Mouse (Mus musculus) kidney, embryonic 16.5 days (tissue): Measurements from ENCODE around the gene Hoxd9. TPM values are rescaled to one million over a fixed set of nuclear protein-coding genes. Genes with fewer than 3 reads are reported as not detected.
A peak's percentile ranks its signal among the peaks of the same experiment; 100 is the strongest.

Experiments
- ATAC-seq: fragments of 200-750 bp; cut with Nextera tagmentation; 2 replicates; pipeline ENCODE4 v1.8.0; 2017; ENCODE audit warnings: moderate TSS enrichment; ENCODE audit not compliant: low FRiP score, low TSS enrichment
- H3K27ac ChIP-seq: fragments of 300-500 bp; sonication (generic); 2 replicates; pipeline ENCODE4 v1.5.1; 2014; ENCODE audit warnings: low read length
- H3K27me3 ChIP-seq: fragments of 300-500 bp; sonication (generic); 2 replicates; pipeline ENCODE4 v1.6.1; 2014; ENCODE audit warnings: low read length, control low read depth, mixed read lengths; ENCODE audit not compliant: insufficient read depth
- H3K36me3 ChIP-seq: fragments of 300-500 bp; sonication (generic); 2 replicates; pipeline ENCODE4 v1.6.1; 2014; ENCODE audit warnings: low read length, control low read depth, mixed read lengths; ENCODE audit not compliant: insufficient read depth
- H3K4me1 ChIP-seq: fragments of 300-500 bp; sonication (generic); 2 replicates; pipeline ENCODE4 v1.6.1; 2014; ENCODE audit warnings: low read length, control low read depth, mixed read lengths; ENCODE audit not compliant: insufficient read depth
- H3K4me2 ChIP-seq: fragments of 300-500 bp; sonication (generic); replicated peaks from 2 replicates; pipeline ENCODE4 v1.6.1; 2014; ENCODE audit warnings: low read depth, low read length
- H3K4me3 ChIP-seq: fragments of 300-500 bp; sonication (generic); 2 replicates; pipeline ENCODE4 v1.5.1; 2014; ENCODE audit warnings: mild to moderate bottlenecking, low read length
- H3K9ac ChIP-seq: fragments of 300-500 bp; sonication (generic); replicated peaks from 2 replicates; pipeline ENCODE4 v1.6.1; 2014; ENCODE audit warnings: low read length
- H3K9me3 ChIP-seq: fragments of 300-500 bp; sonication (generic); 2 replicates; pipeline ENCODE4 v1.6.1; 2016; ENCODE audit warnings: low read length, control low read depth
- WGBS: fragments of 180-500 bp; shearing (Covaris S2); extraction: QIAGEN DNeasy Blood & Tissue Kit; methylation state at CpG from one replicate; pipeline ENCODE4 v1.1.7; 2014; 5-methylcytosine and 5-hydroxymethylcytosine counted together
- polyA plus RNA-seq: library from polyadenylated mRNA; unstranded; fragments of >200 nt; fragmentation: Nextera tagmentation; extraction: Ambion mirVana; gene quantifications from 2 replicates; pipeline ENCODE4 v1.2.1, GENCODE M21; 2015

The Hoxd9 gene
- polyA plus RNA-seq, 1 experiment from 2014 or later: 38.4 TPM

DNA sequence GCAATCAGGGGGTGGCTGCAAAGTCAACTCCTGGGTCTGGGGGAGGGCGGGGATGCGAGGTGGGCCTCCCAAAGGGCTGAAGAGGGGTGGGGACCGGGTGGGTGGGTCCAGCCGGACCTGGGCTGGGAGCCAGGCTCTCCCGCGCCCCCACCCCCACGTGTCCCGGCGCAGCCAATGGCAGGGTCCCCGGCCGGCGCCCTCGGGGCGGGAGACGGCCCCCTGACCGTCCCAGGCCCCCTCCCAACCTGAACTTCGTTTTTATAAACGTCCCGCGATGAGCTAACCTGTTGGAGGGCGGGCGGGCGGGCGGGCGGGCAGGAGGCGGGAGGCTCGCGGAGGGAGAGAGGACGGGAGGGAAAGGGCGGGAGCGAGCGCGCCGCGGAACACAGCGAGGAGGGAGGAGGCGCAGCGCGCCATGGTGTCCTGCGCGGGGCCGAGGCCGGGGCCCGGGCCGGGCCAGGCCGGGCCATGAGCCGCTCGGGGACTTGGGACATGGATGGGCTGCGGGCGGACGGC lies 29.6 kb upstream of the Hoxd9 start, which contains the start of gene Hoxd13:
Hoxd13 (plus strand) TSS at position 469 of the 516 bp plus-strand sequence.
- Histone ChIP-seq H3K36me3 (no peaks in the 10 kb centered on the region), H3K9me3 (no peaks in the 10 kb centered on the region), H3K27me3 (peaks cover 92% of the 10 kb centered on the region), H3K4me1 (peaks cover 13% of the 10 kb centered on the region), H3K9ac (peak within 1 kb of the TSS; percentile 58), H3K4me2 (peak within 1 kb of the TSS; percentile 82), H3K4me3 (peak within 1 kb of the TSS; percentile 48), H3K27ac (no peak within 1 kb of the TSS)
- WGBS: 0% methylated on average over 15 of the region's 51 CpGs
- ATAC-seq: peak; percentile 83

DNA sequence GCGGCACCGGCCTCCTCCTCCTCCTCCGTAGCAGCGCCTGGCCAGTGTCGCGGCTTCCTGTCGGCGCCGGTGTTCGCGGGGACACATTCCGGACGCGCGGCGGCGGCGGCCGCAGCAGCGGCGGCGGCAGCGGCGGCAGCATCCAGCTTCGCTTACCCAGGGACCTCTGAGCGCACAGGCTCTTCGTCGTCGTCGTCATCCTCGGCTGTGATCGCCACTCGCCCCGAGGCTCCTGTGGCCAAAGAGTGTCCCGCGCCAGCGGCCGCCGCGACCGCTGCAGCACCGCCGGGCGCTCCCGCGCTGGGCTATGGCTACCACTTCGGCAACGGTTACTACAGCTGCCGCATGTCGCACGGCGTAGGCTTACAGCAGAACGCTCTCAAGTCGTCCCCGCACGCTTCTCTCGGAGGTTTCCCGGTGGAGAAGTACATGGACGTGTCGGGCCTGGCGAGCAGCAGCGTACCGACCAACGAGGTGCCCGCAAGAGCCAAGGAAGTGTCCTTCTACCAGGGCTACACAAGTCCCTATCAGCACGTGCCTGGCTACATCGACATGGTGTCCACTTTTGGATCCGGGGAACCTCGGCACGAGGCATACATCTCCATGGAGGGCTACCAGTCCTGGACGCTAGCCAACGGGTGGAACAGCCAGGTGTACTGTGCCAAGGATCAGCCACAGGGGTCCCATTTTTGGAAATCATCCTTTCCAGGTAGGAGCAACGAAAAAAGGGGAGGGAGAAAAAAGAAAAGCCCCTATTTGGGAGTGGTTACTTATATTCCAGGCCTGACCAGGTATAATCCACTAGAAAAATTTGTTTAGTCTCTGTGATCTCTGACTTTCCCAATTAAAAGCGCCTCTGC lies 28.9 kb upstream of the Hoxd9 start:
- Histone ChIP-seq H3K4me2 (peak overlapping the region; percentile 82), H3K27me3 (peaks cover 92% of the 10 kb centered on the region), H3K9me3 (no peaks in the 10 kb centered on the region), H3K27ac (no peak overlapping the region), H3K4me3 (peak overlapping the region; percentile 48), H3K4me1 (peaks cover 18% of the 10 kb centered on the region), H3K36me3 (no peaks in the 10 kb centered on the region), H3K9ac (peak overlapping the region; percentile 58)
- ATAC-seq: peak; percentile 66
- WGBS: under 1% methylated on average over 74 of the region's 74 CpGs

DNA sequence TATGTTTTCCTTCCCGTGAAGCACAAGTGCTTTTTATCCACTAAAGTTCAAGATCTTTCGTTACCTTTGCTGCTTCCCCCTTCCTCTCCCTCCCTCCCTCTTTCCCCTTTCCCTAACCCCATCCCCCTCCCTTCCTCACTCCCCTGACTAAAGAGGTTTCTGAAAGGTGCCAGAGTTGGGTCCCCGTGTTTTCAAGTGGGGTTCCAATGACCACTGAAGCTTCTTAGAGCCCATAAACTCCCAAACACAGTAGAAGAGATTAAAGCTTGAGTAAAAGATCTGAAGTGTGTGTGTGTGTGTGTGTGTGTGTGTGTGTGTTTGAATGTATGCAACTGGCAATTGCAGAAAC lies 28.3 kb upstream of the Hoxd9 start:
- H3K36me3 ChIP-seq: no peaks in the 10 kb centered on the region
- no peak overlapping the region for H3K9ac ChIP-seq
- peaks cover 24% of the 10 kb centered on the region for H3K4me1 ChIP-seq
- H3K4me3 ChIP-seq: no peak overlapping the region
- ATAC-seq: no peak
- peaks cover 92% of the 10 kb centered on the region for H3K27me3 ChIP-seq
- no peaks in the 10 kb centered on the region for H3K9me3 ChIP-seq
- no peak overlapping the region for H3K27ac ChIP-seq
- H3K4me2 ChIP-seq: no peak overlapping the region
- WGBS: 3% methylated on average over 3 of the region's 3 CpGs

DNA sequence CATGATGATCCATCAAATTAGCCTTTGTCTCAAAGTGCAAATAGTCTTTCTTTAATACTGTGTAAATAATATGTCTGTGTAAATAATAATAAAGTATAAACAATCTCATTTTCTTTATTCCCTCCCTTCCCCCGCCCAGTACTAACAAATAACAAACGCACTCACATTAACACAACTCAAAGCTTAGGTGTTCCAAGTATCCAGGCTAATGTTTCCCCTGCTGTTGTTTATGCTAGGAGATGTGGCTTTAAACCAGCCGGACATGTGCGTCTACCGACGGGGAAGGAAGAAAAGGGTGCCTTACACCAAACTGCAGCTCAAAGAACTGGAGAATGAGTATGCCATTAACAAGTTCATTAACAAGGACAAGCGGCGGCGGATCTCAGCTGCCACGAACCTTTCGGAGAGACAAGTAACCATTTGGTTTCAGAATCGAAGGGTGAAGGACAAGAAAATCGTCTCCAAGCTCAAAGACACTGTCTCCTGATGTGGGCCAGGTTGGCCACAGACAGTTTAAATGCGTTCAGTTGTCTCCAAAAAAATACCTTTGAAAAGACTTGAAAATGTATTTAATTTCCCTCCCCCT lies 27.8 kb upstream of the Hoxd9 start:
- Histone ChIP-seq H3K9me3 (no peaks in the 10 kb centered on the region), H3K9ac (no peak overlapping the region), H3K27me3 (peaks cover 90% of the 10 kb centered on the region), H3K4me3 (no peak overlapping the region), H3K4me2 (no peak overlapping the region), H3K36me3 (no peaks in the 10 kb centered on the region), H3K27ac (no peak overlapping the region), H3K4me1 (peaks cover 24% of the 10 kb centered on the region)
- no peak for ATAC-seq
- 5% methylated on average over 14 of the region's 14 CpGs for WGBS

DNA sequence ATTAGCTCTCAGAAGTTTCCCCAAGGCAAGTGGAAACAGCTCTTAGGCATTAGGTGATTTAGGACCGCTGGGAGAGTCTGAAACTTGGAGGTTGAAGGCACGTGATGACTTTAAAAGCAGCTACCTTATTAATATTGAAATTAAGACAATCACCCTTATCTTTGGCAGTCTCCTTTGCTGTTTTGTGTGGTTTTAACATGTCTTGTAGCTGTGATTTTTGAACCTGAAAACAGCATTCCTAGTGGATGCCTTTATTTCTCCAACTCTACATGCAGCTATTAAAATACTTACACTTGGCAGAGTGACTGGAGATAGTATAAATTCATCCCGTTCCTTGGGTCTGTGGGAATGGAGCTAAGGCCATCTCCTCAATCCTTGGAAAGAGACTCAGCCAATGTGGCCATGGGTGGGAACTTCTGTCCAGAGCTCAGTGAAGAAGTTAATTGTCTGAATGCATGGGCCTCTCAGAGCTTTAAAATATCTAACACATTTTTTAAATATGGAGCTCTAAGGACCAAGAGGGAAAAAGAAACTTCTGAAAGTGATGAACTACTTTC lies 26.8 kb upstream of the Hoxd9 start:
- Histone ChIP-seq H3K4me2 (no peak overlapping the region), H3K9me3 (no peaks in the 10 kb centered on the region), H3K4me1 (peaks cover 31% of the 10 kb centered on the region), H3K36me3 (no peaks in the 10 kb centered on the region), H3K27ac (no peak overlapping the region), H3K9ac (no peak overlapping the region), H3K4me3 (no peak overlapping the region), H3K27me3 (peaks cover 91% of the 10 kb centered on the region)
- WGBS: 11% methylated on average over 3 of the region's 3 CpGs
- ATAC-seq: no peak

DNA sequence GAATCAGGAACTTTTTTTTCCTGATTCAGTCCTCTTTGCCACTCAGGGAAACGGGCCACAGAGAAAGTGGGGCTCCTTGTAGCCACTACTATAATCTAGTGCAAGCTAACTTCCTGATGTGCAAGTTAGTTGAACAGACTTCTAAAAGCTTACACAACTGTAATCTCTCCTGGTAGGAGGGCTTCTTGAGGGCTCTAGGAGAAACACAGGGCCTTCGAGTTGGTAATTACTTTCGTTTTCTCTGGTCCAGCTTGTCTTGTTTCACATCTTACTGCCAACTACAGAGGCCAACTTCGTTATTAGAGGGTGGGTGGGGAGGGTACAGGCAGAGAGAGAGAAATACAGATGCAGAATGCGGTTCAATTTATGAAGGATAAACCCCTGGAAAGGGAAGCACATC lies 25.7 kb upstream of the Hoxd9 start:
- no peak overlapping the region for H3K9ac ChIP-seq
- H3K4me2 ChIP-seq: no peak overlapping the region
- peaks cover 42% of the 10 kb centered on the region for H3K4me1 ChIP-seq
- H3K4me3 ChIP-seq: no peak overlapping the region
- 42% methylated on average over 5 of the region's 5 CpGs for WGBS
- peaks cover 92% of the 10 kb centered on the region for H3K27me3 ChIP-seq
- H3K27ac ChIP-seq: no peak overlapping the region
- no peaks in the 10 kb centered on the region for H3K9me3 ChIP-seq
- H3K36me3 ChIP-seq: no peaks in the 10 kb centered on the region
- ATAC-seq: no peak

DNA sequence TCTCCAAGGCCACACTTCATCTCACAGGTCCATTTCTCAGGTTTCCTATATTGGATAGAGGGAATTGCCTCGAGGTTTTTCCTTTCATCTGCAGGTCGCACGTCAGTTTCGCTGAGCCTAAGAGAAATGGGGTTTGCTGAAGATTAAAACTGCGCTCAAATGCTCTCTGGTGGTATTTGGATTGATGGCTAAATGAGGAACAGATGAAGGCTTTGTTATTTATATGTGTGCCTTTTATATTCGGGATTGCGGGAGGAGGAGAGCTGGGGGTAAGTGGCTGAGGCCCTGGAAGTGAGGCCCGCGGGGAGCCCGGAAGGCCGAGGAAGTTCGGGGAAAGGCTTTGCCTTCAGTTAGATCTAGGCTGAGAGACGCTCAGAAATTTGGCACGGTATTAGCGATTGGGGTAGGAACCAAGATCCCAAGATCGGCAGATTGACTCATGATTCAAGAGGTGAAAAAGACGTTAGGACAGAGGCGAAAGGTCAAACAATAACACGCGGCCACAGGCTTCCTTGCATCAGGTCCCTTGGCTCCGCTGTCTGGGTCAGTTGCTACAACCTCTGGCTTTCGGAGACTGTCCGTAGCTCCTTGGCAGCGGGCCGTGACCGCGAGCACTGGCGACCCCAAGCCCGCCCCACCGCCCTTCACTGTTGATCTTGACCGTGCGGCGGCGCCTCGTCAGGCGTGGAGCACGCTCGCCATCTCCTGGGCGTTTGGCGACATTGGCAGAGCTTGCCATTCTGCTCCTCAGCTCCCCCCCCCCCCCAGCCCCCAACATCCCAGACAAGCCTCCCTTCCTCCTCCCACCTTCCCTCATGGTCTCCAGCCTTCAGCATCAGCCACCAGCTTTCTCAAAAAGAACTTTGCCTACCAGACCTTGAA lies 24.8 kb upstream of the Hoxd9 start:
- Histone ChIP-seq H3K4me1 (peaks cover 50% of the 10 kb centered on the region), H3K9ac (no peak overlapping the region), H3K27me3 (peaks cover 85% of the 10 kb centered on the region), H3K9me3 (no peaks in the 10 kb centered on the region), H3K4me3 (peak overlapping the region; percentile 37), H3K4me2 (peak overlapping the region; percentile 63), H3K36me3 (no peaks in the 10 kb centered on the region), H3K27ac (no peak overlapping the region)
- WGBS: 7% methylated on average over 39 of the region's 40 CpGs
- ATAC-seq: peak; percentile 36; the same call in 1 of the 2 replicates

DNA sequence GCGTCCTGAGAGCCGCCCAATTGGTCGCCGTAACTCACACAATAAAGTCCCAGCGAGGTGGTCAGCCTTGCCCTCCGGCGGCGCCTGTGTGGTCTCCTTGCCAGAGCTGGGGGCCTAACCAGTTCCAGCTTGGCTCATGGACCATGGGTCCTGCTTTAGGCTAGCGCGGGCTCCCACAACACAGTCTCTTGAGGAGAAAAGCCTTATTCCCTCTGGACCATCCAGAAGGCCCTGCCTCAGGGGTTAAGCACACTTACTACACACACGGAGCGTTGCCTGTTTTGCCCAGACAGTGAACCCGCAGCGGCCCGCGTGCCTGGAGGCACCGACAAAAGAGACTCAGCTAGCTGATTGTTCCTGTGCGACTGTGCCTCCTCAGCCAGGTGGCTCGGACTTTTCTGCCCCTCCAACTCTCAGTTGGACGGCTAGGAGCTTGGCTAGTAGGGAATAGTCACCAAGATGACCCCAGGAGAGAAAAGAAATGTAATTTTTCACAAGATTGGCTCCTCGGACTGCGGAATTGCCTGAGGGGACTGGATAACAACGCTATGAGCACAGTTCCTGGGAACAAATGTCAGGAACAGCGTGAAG lies 23.6 kb upstream of the Hoxd9 start:
- Histone ChIP-seq H3K4me3 (no peak overlapping the region), H3K9ac (no peak overlapping the region; the same call in 1 of the 2 replicates), H3K27me3 (peaks cover 73% of the 10 kb centered on the region), H3K9me3 (no peaks in the 10 kb centered on the region), H3K36me3 (no peaks in the 10 kb centered on the region), H3K4me2 (peak overlapping the region; percentile 29; the same call in 1 of the 2 replicates), H3K27ac (no peak overlapping the region), H3K4me1 (peaks cover 55% of the 10 kb centered on the region)
- ATAC-seq: no peak
- WGBS: 14% methylated on average over 24 of the region's 24 CpGs
